Mouse (Mus musculus): ENCODE data around the gene Plekhn1.

GRCm38 (mm10) chr4:156217022-156217669, 17.5 kb downstream of the Plekhn1 start:
- TF ChIP-seq POLR2A (IDR thresholded peaks at IDR 0.05; ENCODE audit: borderline replicate concordance, extremely low read depth, low read depth, low read length) (no peak), CTCF (IDR thresholded peaks at IDR 0.05; ENCODE audit: insufficient read depth, low read length) (no peak)

Data from lung, adult 2 months (tissue).